ENCODE assay signal across 23 mouse cellular contexts in the genomic region with DNA sequence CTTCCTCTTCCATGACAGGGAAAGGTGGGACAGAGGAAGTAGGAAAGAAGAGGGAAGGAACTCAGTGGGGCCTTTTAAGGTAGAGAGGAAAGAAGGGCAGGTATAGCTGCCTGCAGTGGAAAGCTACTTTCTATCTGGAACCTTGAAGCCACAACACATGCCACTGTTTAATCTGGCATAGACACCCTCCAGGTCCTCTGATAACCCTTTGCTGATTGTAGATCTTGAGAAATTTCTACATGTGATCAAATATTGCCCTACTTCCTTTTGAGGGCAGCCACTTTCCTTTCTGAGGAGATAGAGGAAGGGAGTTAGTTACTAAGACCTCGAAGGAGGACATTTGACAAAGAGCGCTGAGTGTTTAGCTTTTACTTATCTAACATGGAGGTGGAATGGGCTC.
DNase-seq lines count a peak whose midpoint lies in the region; ATAC-seq and TF ChIP-seq lines count a peak whose summit lies in the region.
"Had no signal": no experiment of that assay in that cellular context is flagged by ENCODE, and none has a peak within 500 bp of the region (broad histone marks: within the 10 kb centered on the region; RNA-seq: fewer than 3 reads in every experiment).

No protein-coding gene starts in this region.

- TF ChIP-seq POLR2A in MEL (IDR thresholded peaks at IDR 0.05; ENCODE audit: control insufficient read depth in 1 of 2, insufficient read depth in 1 of 2, low read depth in 1 of 2, low read length in 2 of 2, poor library complexity in 1 of 2), result no peak

- no peaks in the 10 kb centered on the region for H3K9me3 ChIP-seq in MEL (replicated peaks; ENCODE audit: insufficient read depth, low read length)
- no peaks in the 10 kb centered on the region for H3K9me3 ChIP-seq in forebrain, embryonic 11.5 days (ENCODE audit: control insufficient read depth, low read length)
- H3K9me3 ChIP-seq: forebrain, embryonic 10.5 days; heart, embryonic 10.5 days; heart, embryonic 13.5 days; hindbrain, embryonic 12.5 days; hindbrain, embryonic 15.5 days had no signal

- DNase-seq in MEL (ENCODE audit: low read depth, low spot score), result peak; percentile 64
- DNase-seq in forebrain, embryonic 11.5 days (ENCODE audit: low spot score), result no peak
- no peak for DNase-seq in adrenal gland, adult 8-10 months
- DNase-seq in heart, postnatal 25 days (ENCODE audit: low spot score), result no peak
- DNase-seq: adrenal gland, adult 2 months; adrenal gland, postnatal 25 days; cerebellum, adult 11-12 months; cerebellum, adult 8-10 months; cerebellum, postnatal 10 days; cerebellum, postnatal 36 days; forebrain, postnatal 0 days; gastrocnemius, adult 2 months; gastrocnemius, postnatal 14 days; heart, adult 18-20 months; heart, postnatal 14 days had no signal

- H3K27ac ChIP-seq in MEL (ENCODE audit: control insufficient read depth, low read depth, low read length), result peak overlapping the region; percentile 60; the same call in 1 of the 2 replicates
- H3K27ac ChIP-seq in forebrain, embryonic 11.5 days (ENCODE audit: low read depth, low read length), result no peak overlapping the region
- H3K27ac ChIP-seq: forebrain, embryonic 10.5 days; gastrocnemius, adult 2 months; heart, embryonic 10.5 days; heart, embryonic 13.5 days; hindbrain, embryonic 12.5 days; hindbrain, embryonic 15.5 days had no signal

- no peak overlapping the region for H3K4me3 ChIP-seq in MEL (ENCODE audit: control insufficient read depth in 1 of 2, insufficient read depth in 1 of 2, low read depth in 2 of 2, low read length in 2 of 2)
- no peak overlapping the region for H3K4me3 ChIP-seq in forebrain, embryonic 11.5 days (ENCODE audit: low read depth, low read length)
- H3K4me3 ChIP-seq: forebrain, embryonic 10.5 days; gastrocnemius, adult 2 months; heart, embryonic 10.5 days; heart, embryonic 13.5 days; hindbrain, embryonic 12.5 days; hindbrain, embryonic 15.5 days had no signal

- H3K36me3 ChIP-seq in MEL (ENCODE audit: control insufficient read depth in 1 of 2, insufficient read depth in 2 of 2, low read length in 2 of 2), result peaks cover 0 to 15% of the 10 kb centered on the region in 2 experiments; a peak in 2 of 4 replicates
- H3K36me3 ChIP-seq in forebrain, embryonic 11.5 days (ENCODE audit: control insufficient read depth, insufficient read depth, low read length), result no peaks in the 10 kb centered on the region
- H3K36me3 ChIP-seq: forebrain, embryonic 10.5 days; heart, embryonic 10.5 days; heart, embryonic 13.5 days; hindbrain, embryonic 12.5 days; hindbrain, embryonic 15.5 days had no signal

- no peak for TF ChIP-seq RAD21 in MEL (IDR thresholded peaks at IDR 0.05; ENCODE audit: low read depth, low read length)

- peaks cover 7 to 12% of the 10 kb centered on the region in 2 experiments; a peak in 3 of 4 replicates for H3K4me1 ChIP-seq in MEL (ENCODE audit: control insufficient read depth in 1 of 2, insufficient read depth in 2 of 2, low read length in 2 of 2)
- no peaks in the 10 kb centered on the region for H3K4me1 ChIP-seq in forebrain, embryonic 11.5 days (replicated peaks; ENCODE audit: control insufficient read depth, insufficient read depth, low read length)
- H3K4me1 ChIP-seq: forebrain, embryonic 10.5 days; heart, embryonic 10.5 days; heart, embryonic 13.5 days; hindbrain, embryonic 12.5 days; hindbrain, embryonic 15.5 days had no signal

- WGBS in forebrain, embryonic 11.5 days, result 91% methylated on average over 2 of the region's 2 CpGs

- TF ChIP-seq CTCF in MEL (IDR thresholded peaks at IDR 0.05 in 2 of 3, conservative IDR thresholded peaks at IDR 0.05 in 1 of 3; ENCODE audit: control insufficient read depth in 1 of 3, insufficient read depth in 1 of 3, low read depth in 2 of 3, low read length in 3 of 3, poor library complexity in 1 of 3, severe bottlenecking in 1 of 3), result no peak

- peak; percentile 45; the same call in 1 of the 2 replicates for ATAC-seq in common myeloid progenitor, adult 5-6 weeks (replicated peaks; ENCODE audit: low read depth, poor library complexity, severe bottlenecking)
- peak; percentile 60 for ATAC-seq in megakaryocyte progenitor cell, adult 5-6 weeks (replicated peaks; ENCODE audit: poor library complexity)
- ATAC-seq in forebrain, embryonic 11.5 days (replicated peaks; ENCODE audit: low FRiP score), result no peak
- ATAC-seq: forebrain, embryonic 14.5 days; forebrain, postnatal 0 days had no signal

- H3K79me2 ChIP-seq in MEL (ENCODE audit: control insufficient read depth, insufficient read depth, low read length, poor library complexity), result no peaks in the 10 kb centered on the region

- no peak overlapping the region for H3K9ac ChIP-seq in MEL (ENCODE audit: control insufficient read depth, low read depth, low read length, poor library complexity, severe bottlenecking)
- no peak overlapping the region for H3K9ac ChIP-seq in forebrain, embryonic 11.5 days (ENCODE audit: low read length)
- H3K9ac ChIP-seq: forebrain, postnatal 0 days; heart, embryonic 13.5 days; hindbrain, embryonic 12.5 days; hindbrain, embryonic 15.5 days had no signal

- no peak overlapping the region for H3K4me2 ChIP-seq in forebrain, embryonic 11.5 days (ENCODE audit: low read depth, low read length, severe bottlenecking)
- H3K4me2 ChIP-seq: heart, embryonic 13.5 days; hindbrain, embryonic 12.5 days; hindbrain, embryonic 15.5 days had no signal

- H3K27me3 ChIP-seq in MEL (ENCODE audit: control insufficient read depth in 1 of 2, insufficient read depth in 2 of 2, low read length in 2 of 2), result no peaks in the 10 kb centered on the region
- H3K27me3 ChIP-seq in forebrain, embryonic 11.5 days (ENCODE audit: control insufficient read depth, insufficient read depth, low read length), result no peaks in the 10 kb centered on the region
- H3K27me3 ChIP-seq: heart, embryonic 13.5 days; hindbrain, embryonic 12.5 days; hindbrain, embryonic 15.5 days had no signal

- intact Hi-C loops in heart, postnatal 25 days (cut with DNase I), result no loop called here

- peak; percentile 84 to 87 for TF ChIP-seq EP300 in MEL (IDR thresholded peaks at IDR 0.05; ENCODE audit: low read depth in 1 of 2, low read length in 2 of 2)

TF ChIP-seq in MEL, 35 proteins besides CTCF, POLR2A, EP300 and RAD21 (continues in another document):
- peak; percentile 82; the same call in 1 of the 2 replicates for TF ChIP-seq TCF12 (IDR thresholded peaks at IDR 0.05; ENCODE audit: low read depth, low read length)
- peak; percentile 45; the same call in 1 of the 2 replicates for TF ChIP-seq SIN3A (IDR thresholded peaks at IDR 0.05; ENCODE audit: low read length)
- TF ChIP-seq USF2 (IDR thresholded peaks at IDR 0.05; ENCODE audit: borderline replicate concordance in 1 of 2, insufficient read depth in 1 of 2, low read depth in 1 of 2, low read length in 2 of 2), result no peak
- no peak for TF ChIP-seq ELF1 (IDR thresholded peaks at IDR 0.05; ENCODE audit: low read depth, low read length)
- peak; percentile 67 for TF ChIP-seq MXI1 (IDR thresholded peaks at IDR 0.05; ENCODE audit: low read depth, low read length)
- no peak for TF ChIP-seq HCFC1 (IDR thresholded peaks at IDR 0.05; ENCODE audit: low read depth, low read length)
- TF ChIP-seq POLR2AphosphoS2 (IDR thresholded peaks at IDR 0.05; ENCODE audit: low read length), result no peak
- no peak; the same call in 1 of the 2 replicates for TF ChIP-seq MEF2A (IDR thresholded peaks at IDR 0.05; ENCODE audit: extremely low read depth, insufficient replicate concordance, low read depth, low read length, poor library complexity, severe bottlenecking)
- TF ChIP-seq CHD1 (IDR thresholded peaks at IDR 0.05; ENCODE audit: low read depth, low read length), result no peak
- no peak for TF ChIP-seq ZNF384 (IDR thresholded peaks at IDR 0.05; ENCODE audit: low read depth, low read length)
- peak; percentile 75 for TF ChIP-seq USF1 (IDR thresholded peaks at IDR 0.05; ENCODE audit: low read depth, low read length)
- TF ChIP-seq MAZ (IDR thresholded peaks at IDR 0.05; ENCODE audit: low read depth, low read length), result no peak
- 0 out of 2 replicates have a peak, but pooled peaks have one; percentile 10 for TF ChIP-seq TAL1 (IDR thresholded peaks at IDR 0.05; ENCODE audit: low read length)
- no peak for TF ChIP-seq JUND (IDR thresholded peaks at IDR 0.05; ENCODE audit: low read depth, low read length)
- TF ChIP-seq GATA1 (IDR thresholded peaks at IDR 0.05; ENCODE audit: low read depth, low read length), result peak; percentile 90
- no peak for TF ChIP-seq TBP (IDR thresholded peaks at IDR 0.05; ENCODE audit: low read depth, low read length)
- no peak for TF ChIP-seq POLR2AphosphoS5 (IDR thresholded peaks at IDR 0.05; ENCODE audit: borderline replicate concordance, low read depth, low read length)
- no peak; the same call in 1 of the 2 replicates for TF ChIP-seq MAFK (IDR thresholded peaks at IDR 0.05; ENCODE audit: borderline replicate concordance, low read depth, low read length)
- no peak for TF ChIP-seq NRF1 (IDR thresholded peaks at IDR 0.05; ENCODE audit: insufficient read depth, low read depth, low read length, poor library complexity, severe bottlenecking)
- TF ChIP-seq ZMIZ1 (IDR thresholded peaks at IDR 0.05; ENCODE audit: low read depth, low read length), result no peak
- no peak for TF ChIP-seq CHD2 (IDR thresholded peaks at IDR 0.05; ENCODE audit: low read length)
- TF ChIP-seq SMC3 (IDR thresholded peaks at IDR 0.05; ENCODE audit: low read depth, low read length), result no peak
- no peak for TF ChIP-seq KAT2A (conservative IDR thresholded peaks at IDR 0.05; ENCODE audit: low read depth, low read length)
- TF ChIP-seq MYB (IDR thresholded peaks at IDR 0.05; ENCODE audit: low read depth, low read length), result 0 out of 2 replicates have a peak, but pooled peaks have one; percentile 21
- TF ChIP-seq UBTF (IDR thresholded peaks at IDR 0.05; ENCODE audit: borderline replicate concordance, insufficient read depth, low read depth, low read length), result no peak
- TF ChIP-seq NELFE (IDR thresholded peaks at IDR 0.05; ENCODE audit: low read depth, low read length), result no peak
- TF ChIP-seq ZC3H11A (IDR thresholded peaks at IDR 0.05; ENCODE audit: low read depth, low read length), result no peak
- peak; percentile 82 for TF ChIP-seq RCOR1 (IDR thresholded peaks at IDR 0.05; ENCODE audit: low read depth, low read length)
- 0 out of 2 replicates have a peak, but pooled peaks have one; percentile 33 for TF ChIP-seq E2F4 (IDR thresholded peaks at IDR 0.05; ENCODE audit: borderline replicate concordance, low read depth, low read length)
- peak; percentile 75 for TF ChIP-seq ETS1 (IDR thresholded peaks at IDR 0.05; ENCODE audit: low read depth, low read length)
- no peak for TF ChIP-seq GABPA (IDR thresholded peaks at IDR 0.05; ENCODE audit: low read depth, low read length)
- TF ChIP-seq MAX (IDR thresholded peaks at IDR 0.05; ENCODE audit: low read length), result peak; percentile 41; the same call in 1 of the 2 replicates
- TF ChIP-seq MYC (IDR thresholded peaks at IDR 0.05; ENCODE audit: low read depth, low read length), result peak; percentile 50; the same call in 1 of the 2 replicates
